Mouse (Mus musculus) spleen, adult 2 months (tissue): ENCODE results near the gene Dido1. TPM values are rescaled to one million over a fixed set of nuclear protein-coding genes. Genes with fewer than 3 reads are reported as not detected.

Experiments
- DNase-seq, 2 experiments: peaks; one replicate each; pipeline versions ENCODE4 v3.0.0 to v3.0.0-alpha.2; 2012 to 2021; ENCODE audit warnings: low spot score in 2 of 2, low read depth in 1 of 2
- H3K27ac ChIP-seq: fragments of 200-500 bp; 2 replicates; pipeline ENCODE4 v1.5.1; 2012; ENCODE audit warnings: low read length, inconsistent platforms; ENCODE audit not compliant: insufficient read depth
- H3K27me3 ChIP-seq: fragments of 200-500 bp; 2 replicates; pipeline ENCODE4 v1.6.1; 2012; ENCODE audit warnings: mild to moderate bottlenecking, moderate library complexity, low read length, inconsistent platforms; ENCODE audit not compliant: control insufficient read depth, insufficient read depth
- H3K36me3 ChIP-seq: fragments of 200-500 bp; 2 replicates; pipeline ENCODE4 v1.6.1; 2012; ENCODE audit warnings: mild to moderate bottlenecking, low read length, inconsistent platforms; ENCODE audit not compliant: control insufficient read depth, insufficient read depth
- H3K4me1 ChIP-seq: fragments of 200-500 bp; 2 replicates; pipeline ENCODE4 v1.6.1; 2011; ENCODE audit warnings: inconsistent platforms; ENCODE audit not compliant: control insufficient read depth, insufficient read depth, insufficient read length
- H3K4me3 ChIP-seq: fragments of 200-500 bp; 2 replicates; pipeline ENCODE4 v1.5.1; 2011; ENCODE audit warnings: mild to moderate bottlenecking, inconsistent platforms; ENCODE audit not compliant: insufficient read depth, insufficient read length; ENCODE audit errors: extremely low read depth
- CTCF ChIP-seq: fragments of 200-500 bp; IDR thresholded peaks from 2 replicates; pipeline ENCODE4 v1.5.1; 2011; ENCODE audit warnings: mild to moderate bottlenecking, inconsistent platforms; ENCODE audit not compliant: insufficient read depth, insufficient read length, insufficient replicate concordance; ENCODE audit errors: extremely low read depth
- POLR2A ChIP-seq: fragments of 200-500 bp; IDR thresholded peaks from 2 replicates; pipeline ENCODE4 v1.6.1; 2011; ENCODE audit warnings: low read depth, low read length, inconsistent platforms
- WGBS: fragments of 180-500 bp; shearing (Covaris S2); methylation state at CpG from one replicate; pipeline ENCODE4 v1.1.7; 2018; 5-methylcytosine and 5-hydroxymethylcytosine counted together
- polyA plus RNA-seq: library from polyadenylated mRNA; depleted of rRNA; stranded (reverse); fragments of >200 nt; gene quantifications from 2 replicates; pipeline ENCODE4 v1.2.3, GENCODE M21; 2012; rRNA removed

The Dido1 gene
- 11.4 and 12.5 TPM in 2 replicates for polyA plus RNA-seq

DNA sequence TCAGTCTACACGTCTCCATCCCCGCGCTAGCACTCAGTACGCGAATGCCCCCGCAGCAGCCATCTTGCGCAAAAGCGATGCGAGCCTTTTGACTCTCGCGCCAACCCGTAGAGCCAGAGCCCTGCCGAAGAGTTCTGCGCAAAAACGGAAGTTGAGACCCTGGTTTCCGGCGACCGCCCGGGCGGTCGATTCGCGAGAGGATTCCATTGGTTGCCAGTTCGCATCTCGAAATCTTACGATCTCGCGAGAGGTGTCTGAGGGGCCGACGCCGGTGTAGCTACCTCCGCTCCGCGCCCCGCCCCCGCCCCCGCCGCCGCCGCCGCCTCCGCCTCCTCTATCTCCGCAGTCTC is at the start of gene Dido1, which contains the start of gene Gid8:
Gene Dido1 (minus strand): TSS at position 77 of the 350 bp plus-strand sequence.
Gene Gid8 (plus strand): TSS at position 195 of the 350 bp plus-strand sequence.
- peaks cover 11% of the 10 kb centered on the region for H3K4me1 ChIP-seq
- peaks cover 5% of the 10 kb centered on the region for H3K36me3 ChIP-seq
- TF ChIP-seq POLR2A (peak; percentile 28; the same call in 1 of the 2 replicates), CTCF (no peak)
- H3K27me3 ChIP-seq: no peaks in the 10 kb centered on the region
- peak within 1 kb of the TSS; percentile 87 for H3K4me3 ChIP-seq
- H3K27ac ChIP-seq: peak within 1 kb of the TSS; percentile 87
- peak; percentile 96 to 97 for DNase-seq
- WGBS: under 1% methylated on average over 43 of the region's 43 CpGs

DNA sequence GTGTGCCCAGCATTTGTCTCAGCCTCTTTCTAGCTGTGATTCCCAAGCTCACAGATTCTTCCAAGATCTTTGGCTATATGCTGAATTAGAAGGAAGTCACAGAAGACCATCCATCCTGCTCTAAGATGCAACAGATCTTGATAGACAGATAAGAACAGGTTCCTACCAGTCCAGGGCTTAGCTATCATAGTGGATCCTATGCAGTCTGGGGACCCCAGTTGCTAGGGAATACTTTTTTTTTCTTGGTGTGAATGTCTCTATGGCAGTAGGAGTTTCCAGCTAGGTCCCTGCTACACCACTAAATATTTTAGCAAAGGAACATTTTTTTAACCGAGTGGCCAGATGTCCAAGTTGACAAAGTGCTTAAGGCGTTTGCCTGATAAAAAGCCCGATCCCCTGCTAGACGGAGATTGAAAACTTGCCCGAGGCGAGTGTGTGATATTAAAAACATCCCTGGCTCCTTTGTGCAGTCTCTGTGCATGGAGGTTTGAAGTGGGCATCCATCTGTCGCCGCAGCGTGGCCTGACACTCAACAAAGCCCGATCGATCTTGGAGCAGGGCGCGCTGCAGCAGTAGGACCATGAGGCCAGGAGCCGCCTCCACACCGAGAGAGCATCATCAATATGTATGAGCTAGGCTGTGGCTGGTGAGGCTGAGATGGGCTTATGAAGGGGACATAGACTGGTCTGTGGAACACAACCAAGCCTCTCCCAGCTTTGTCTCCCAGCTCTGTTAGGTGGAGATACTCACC is 48.9 kb upstream of the Dido1 start:
- no peak for DNase-seq
- TF ChIP-seq POLR2A (no peak), CTCF (no peak)
- Histone ChIP-seq H3K27me3 (no peaks in the 10 kb centered on the region), H3K36me3 (no peaks in the 10 kb centered on the region), H3K4me1 (no peaks in the 10 kb centered on the region), H3K27ac (no peak overlapping the region), H3K4me3 (no peak overlapping the region)
- 63% methylated on average over 15 of the region's 15 CpGs for WGBS

DNA sequence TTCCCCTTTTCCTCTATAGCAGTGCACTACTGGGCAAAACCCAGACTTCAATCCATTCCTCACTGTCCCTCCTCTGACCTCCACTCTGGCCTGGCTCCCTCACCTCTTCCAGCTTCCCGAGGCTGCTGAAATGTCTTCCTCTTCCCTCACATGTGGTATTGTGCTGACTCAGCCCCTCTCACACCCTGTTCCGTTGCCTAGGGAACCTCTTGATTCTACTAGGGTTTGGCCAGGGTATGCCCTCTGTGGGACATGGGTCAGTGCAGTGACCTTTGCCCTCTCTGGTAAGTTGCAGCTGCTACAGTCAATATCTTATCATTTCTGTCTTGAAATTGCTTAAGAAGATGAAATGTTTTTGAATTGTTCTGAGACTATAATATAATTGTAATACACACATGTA is 47.0 kb upstream of the Dido1 start:
- no peaks in the 10 kb centered on the region for H3K4me1 ChIP-seq
- no peaks in the 10 kb centered on the region for H3K36me3 ChIP-seq
- no peak overlapping the region for H3K27ac ChIP-seq
- DNase-seq: no peak
- H3K4me3 ChIP-seq: no peak overlapping the region
- WGBS: 26% methylated on average over 2 of the region's 2 CpGs
- H3K27me3 ChIP-seq: no peaks in the 10 kb centered on the region
- TF ChIP-seq POLR2A (no peak), CTCF (no peak)

GRCm38 (mm10) chr2:180755896-180756295 is 46.1 kb upstream of the Dido1 start:
- WGBS: 3% methylated on average over 8 of the region's 8 CpGs
- TF ChIP-seq CTCF (no peak), POLR2A (no peak)
- H3K4me3 ChIP-seq: no peak overlapping the region
- no peaks in the 10 kb centered on the region for H3K4me1 ChIP-seq
- no peaks in the 10 kb centered on the region for H3K27me3 ChIP-seq
- DNase-seq: no peak
- H3K27ac ChIP-seq: no peak overlapping the region
- no peaks in the 10 kb centered on the region for H3K36me3 ChIP-seq

GRCm38 (mm10) chr2:180754976-180755688 is 45.3 kb upstream of the Dido1 start:
- 79% methylated on average over 5 of the region's 5 CpGs for WGBS
- TF ChIP-seq POLR2A (no peak), CTCF (no peak)
- Histone ChIP-seq H3K27ac (no peak overlapping the region), H3K4me1 (no peaks in the 10 kb centered on the region), H3K4me3 (no peak overlapping the region), H3K36me3 (no peaks in the 10 kb centered on the region), H3K27me3 (no peaks in the 10 kb centered on the region)
- DNase-seq: no peak

GRCm38 (mm10) chr2:180748904-180749303 is 39.1 kb upstream of the Dido1 start:
- Histone ChIP-seq H3K4me3 (no peak overlapping the region), H3K27ac (no peak overlapping the region), H3K36me3 (no peaks in the 10 kb centered on the region), H3K4me1 (no peaks in the 10 kb centered on the region), H3K27me3 (no peaks in the 10 kb centered on the region)
- TF ChIP-seq CTCF (no peak), POLR2A (no peak)
- DNase-seq: no peak
- 66% methylated on average over 5 of the region's 5 CpGs for WGBS

DNA sequence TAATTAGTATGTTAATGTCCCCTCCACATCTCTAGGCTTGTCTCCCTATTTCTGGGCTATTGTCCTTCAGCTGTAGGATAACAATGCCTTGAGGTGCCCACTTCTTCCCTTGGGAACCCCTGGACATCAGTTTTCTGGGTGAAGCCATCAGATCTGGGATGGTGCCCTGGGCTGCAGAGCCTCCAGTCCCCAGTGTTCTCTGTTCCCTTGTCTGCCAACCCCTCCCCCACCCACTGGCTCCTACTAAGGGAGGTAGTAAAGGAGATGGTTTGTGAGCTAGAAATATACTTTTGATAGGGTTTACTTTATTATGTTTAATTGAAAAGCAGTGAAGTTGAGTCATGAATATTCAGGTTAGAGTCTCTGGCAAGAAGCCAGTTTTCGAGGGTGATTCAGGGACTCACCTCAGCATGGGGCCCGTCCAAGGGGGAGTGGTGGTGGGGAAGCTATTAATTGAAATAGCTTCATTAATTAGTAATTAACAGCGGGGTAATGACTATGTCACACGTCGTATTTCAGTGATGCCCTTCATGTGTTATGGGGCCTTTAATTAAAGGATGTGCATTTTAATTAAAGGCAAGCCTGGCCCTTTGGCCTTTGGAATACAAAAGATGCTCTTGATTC is 36.9 kb upstream of the Dido1 start:
- H3K36me3 ChIP-seq: no peaks in the 10 kb centered on the region
- no peaks in the 10 kb centered on the region for H3K27me3 ChIP-seq
- H3K27ac ChIP-seq: no peak overlapping the region
- TF ChIP-seq POLR2A (no peak), CTCF (no peak)
- no peaks in the 10 kb centered on the region for H3K4me1 ChIP-seq
- 52% methylated on average over 5 of the region's 5 CpGs for WGBS
- no peak overlapping the region for H3K4me3 ChIP-seq
- DNase-seq: no peak
